Mouse (Mus musculus) c-Kit-positive CD71-positive TER-119-positive erythroid progenitor cells, embryonic 14.5 days (primary cell): Measurements from ENCODE around the gene Tbx21.

Experiments
- DNase-seq: peaks from one replicate; pipeline ENCODE4 v3.0.0-alpha.2; 2013; ENCODE audit warnings: low spot score

The Tbx21 gene

GRCm38 (mm10) chr11:97114671-97115601 is at the start of gene Tbx21:
Gene Tbx21 (minus strand): TSS chr11:97115331.
- no peak for DNase-seq

GRCm38 (mm10) chr11:97160341-97160740 is 45.2 kb upstream of the Tbx21 start:
- no peak for DNase-seq

- no peak for DNase-seq
Observed at GRCm38 (mm10) chr11:97156999-97157398, 41.9 kb upstream of the Tbx21 start.

- no peak for DNase-seq
Observed at GRCm38 (mm10) chr11:97152662-97153287, 37.6 kb upstream of the Tbx21 start.

GRCm38 (mm10) chr11:97152023-97152426 is 36.9 kb upstream of the Tbx21 start:
- DNase-seq, result no peak

GRCm38 (mm10) chr11:97151343-97151801 is 36.2 kb upstream of the Tbx21 start, which contains the start of gene Tbkbp1:
Gene Tbkbp1 (minus strand): TSS chr11:97151495.
- DNase-seq, result no peak

- no peak for DNase-seq
Observed at GRCm38 (mm10) chr11:97150411-97151330, 35.5 kb upstream of the Tbx21 start.

GRCm38 (mm10) chr11:97149995-97150410 is 34.9 kb upstream of the Tbx21 start:
- no peak for DNase-seq

GRCm38 (mm10) chr11:97149026-97149425 is 33.9 kb upstream of the Tbx21 start:
- DNase-seq, result no peak

- no peak for DNase-seq
Observed at GRCm38 (mm10) chr11:97148591-97148990, 33.5 kb upstream of the Tbx21 start.

GRCm38 (mm10) chr11:97147333-97147732 is 32.2 kb upstream of the Tbx21 start:
- no peak for DNase-seq

- DNase-seq, result peak; percentile 61
Observed at GRCm38 (mm10) chr11:97146724-97147123, 31.6 kb upstream of the Tbx21 start.

GRCm38 (mm10) chr11:97145951-97146350 is 30.8 kb upstream of the Tbx21 start:
- no peak for DNase-seq

- DNase-seq, result no peak
Observed at GRCm38 (mm10) chr11:97145320-97145719, 30.2 kb upstream of the Tbx21 start.

GRCm38 (mm10) chr11:97143196-97143900 is 28.2 kb upstream of the Tbx21 start:
- DNase-seq, result no peak

GRCm38 (mm10) chr11:97142159-97142608 is 27.1 kb upstream of the Tbx21 start:
- DNase-seq, result no peak

- DNase-seq, result no peak
Observed at GRCm38 (mm10) chr11:97140811-97141210, 25.7 kb upstream of the Tbx21 start.

- no peak for DNase-seq
Observed at GRCm38 (mm10) chr11:97139256-97139655, 24.1 kb upstream of the Tbx21 start.

- no peak for DNase-seq
Observed at GRCm38 (mm10) chr11:97138554-97139226, 23.6 kb upstream of the Tbx21 start.

- DNase-seq, result no peak
Observed at GRCm38 (mm10) chr11:97133270-97133669, 18.1 kb upstream of the Tbx21 start.

- DNase-seq, result no peak
Observed at GRCm38 (mm10) chr11:97132185-97132584, 17.1 kb upstream of the Tbx21 start.
